Mouse (Mus musculus): ENCODE data around the gene Gnaq. TPM values are rescaled to one million over a fixed set of nuclear protein-coding genes. Genes with fewer than 3 reads are reported as not detected.

Gnaq gene
- polyA plus RNA-seq, 1 experiment = not detected

- H3K9me3 ChIP-seq (ENCODE audit: control insufficient read depth, low read length) = no peaks in the 10 kb centered on the region
- H3K4me3 ChIP-seq (replicated peaks) = no peak overlapping the region
- TF ChIP-seq TAL1 (IDR thresholded peaks at IDR 0.05; ENCODE audit: low read length) (no peak), GATA1 (IDR thresholded peaks at IDR 0.05; ENCODE audit: low read length) (no peak)
- H3K27me3 ChIP-seq (ENCODE audit: control insufficient read depth) = peaks cover 48% of the 10 kb centered on the region
- no peaks in the 10 kb centered on the region for H3K36me3 ChIP-seq (ENCODE audit: control insufficient read depth)
- H3K4me1 ChIP-seq (ENCODE audit: control insufficient read depth) = peaks cover 19% of the 10 kb centered on the region
Measured at GRCm38 (mm10) chr19:16138064-16138580, 5.5 kb downstream of the Gnaq start.

GRCm38 (mm10) chr19:16140710-16141109 is 8.1 kb downstream of the Gnaq start:
- Histone ChIP-seq H3K4me1 (ENCODE audit: control insufficient read depth) (peaks cover 12% of the 10 kb centered on the region), H3K4me3 (replicated peaks) (no peak overlapping the region)
- TF ChIP-seq GATA1 (IDR thresholded peaks at IDR 0.05; ENCODE audit: low read length) (no peak), TAL1 (IDR thresholded peaks at IDR 0.05; ENCODE audit: low read length) (no peak)

GRCm38 (mm10) chr19:16141857-16142256 is 9.2 kb downstream of the Gnaq start:
- Histone ChIP-seq H3K9me3 (ENCODE audit: control insufficient read depth, low read length) (no peaks in the 10 kb centered on the region), H3K27me3 (ENCODE audit: control insufficient read depth) (peaks cover 18% of the 10 kb centered on the region), H3K4me1 (ENCODE audit: control insufficient read depth) (peaks cover 12% of the 10 kb centered on the region), H3K36me3 (ENCODE audit: control insufficient read depth) (no peaks in the 10 kb centered on the region), H3K4me3 (replicated peaks) (no peak overlapping the region)
- TF ChIP-seq GATA1 (IDR thresholded peaks at IDR 0.05; ENCODE audit: low read length) (no peak), TAL1 (IDR thresholded peaks at IDR 0.05; ENCODE audit: low read length) (no peak)

More at GRCm38 (mm10) chr19:16140710-16141109, 8.1 kb downstream of the Gnaq start:
- Histone ChIP-seq H3K9me3 (ENCODE audit: control insufficient read depth, low read length) (no peaks in the 10 kb centered on the region), H3K27me3 (ENCODE audit: control insufficient read depth) (peaks cover 22% of the 10 kb centered on the region), H3K36me3 (ENCODE audit: control insufficient read depth) (no peaks in the 10 kb centered on the region)

GRCm38 (mm10) chr19:16142990-16143389 is 10.4 kb downstream of the Gnaq start:
- Histone ChIP-seq H3K4me1 (ENCODE audit: control insufficient read depth) (peaks cover 12% of the 10 kb centered on the region), H3K4me3 (replicated peaks) (no peak overlapping the region), H3K9me3 (ENCODE audit: control insufficient read depth, low read length) (no peaks in the 10 kb centered on the region), H3K36me3 (ENCODE audit: control insufficient read depth) (no peaks in the 10 kb centered on the region), H3K27me3 (ENCODE audit: control insufficient read depth) (peaks cover 14% of the 10 kb centered on the region)
- no peak for TF ChIP-seq TAL1 (IDR thresholded peaks at IDR 0.05; ENCODE audit: low read length)
- TF ChIP-seq GATA1 (IDR thresholded peaks at IDR 0.05; ENCODE audit: low read length) = no peak

- Histone ChIP-seq H3K4me3 (replicated peaks) (no peak overlapping the region), H3K9me3 (ENCODE audit: control insufficient read depth, low read length) (no peaks in the 10 kb centered on the region), H3K4me1 (ENCODE audit: control insufficient read depth) (peaks cover 3% of the 10 kb centered on the region; the same call in 1 of the 2 replicates), H3K27me3 (ENCODE audit: control insufficient read depth) (no peaks in the 10 kb centered on the region), H3K36me3 (ENCODE audit: control insufficient read depth) (no peaks in the 10 kb centered on the region)
- no peak for TF ChIP-seq TAL1 (IDR thresholded peaks at IDR 0.05; ENCODE audit: low read length)
- no peak for TF ChIP-seq GATA1 (IDR thresholded peaks at IDR 0.05; ENCODE audit: low read length)
Measured at GRCm38 (mm10) chr19:16147446-16147845, 14.8 kb downstream of the Gnaq start.

GRCm38 (mm10) chr19:16149094-16149493 is 16.5 kb downstream of the Gnaq start:
- no peaks in the 10 kb centered on the region for H3K36me3 ChIP-seq (ENCODE audit: control insufficient read depth)
- TF ChIP-seq GATA1 (IDR thresholded peaks at IDR 0.05; ENCODE audit: low read length) (no peak), TAL1 (IDR thresholded peaks at IDR 0.05; ENCODE audit: low read length) (no peak)
- no peaks in the 10 kb centered on the region for H3K4me1 ChIP-seq (ENCODE audit: control insufficient read depth)
- no peak overlapping the region for H3K4me3 ChIP-seq (replicated peaks)
- H3K9me3 ChIP-seq (ENCODE audit: control insufficient read depth, low read length) = no peaks in the 10 kb centered on the region
- H3K27me3 ChIP-seq (ENCODE audit: control insufficient read depth) = no peaks in the 10 kb centered on the region

- Histone ChIP-seq H3K4me1 (ENCODE audit: control insufficient read depth) (no peaks in the 10 kb centered on the region), H3K27me3 (ENCODE audit: control insufficient read depth) (no peaks in the 10 kb centered on the region), H3K4me3 (replicated peaks) (no peak overlapping the region), H3K9me3 (ENCODE audit: control insufficient read depth, low read length) (no peaks in the 10 kb centered on the region), H3K36me3 (ENCODE audit: control insufficient read depth) (no peaks in the 10 kb centered on the region)
- TF ChIP-seq GATA1 (IDR thresholded peaks at IDR 0.05; ENCODE audit: low read length) = no peak
- TF ChIP-seq TAL1 (IDR thresholded peaks at IDR 0.05; ENCODE audit: low read length) = no peak
Measured at GRCm38 (mm10) chr19:16150328-16150727, 17.7 kb downstream of the Gnaq start.

GRCm38 (mm10) chr19:16153851-16154250 is 21.2 kb downstream of the Gnaq start:
- Histone ChIP-seq H3K4me1 (ENCODE audit: control insufficient read depth) (no peaks in the 10 kb centered on the region), H3K4me3 (replicated peaks) (no peak overlapping the region), H3K27me3 (ENCODE audit: control insufficient read depth) (no peaks in the 10 kb centered on the region), H3K36me3 (ENCODE audit: control insufficient read depth) (no peaks in the 10 kb centered on the region), H3K9me3 (ENCODE audit: control insufficient read depth, low read length) (no peaks in the 10 kb centered on the region)
- TF ChIP-seq GATA1 (IDR thresholded peaks at IDR 0.05; ENCODE audit: low read length) (no peak), TAL1 (IDR thresholded peaks at IDR 0.05; ENCODE audit: low read length) (no peak)

- TF ChIP-seq GATA1 (IDR thresholded peaks at IDR 0.05; ENCODE audit: low read length) = no peak
- TF ChIP-seq TAL1 (IDR thresholded peaks at IDR 0.05; ENCODE audit: low read length) = no peak
- Histone ChIP-seq H3K27me3 (ENCODE audit: control insufficient read depth) (no peaks in the 10 kb centered on the region), H3K4me3 (replicated peaks) (no peak overlapping the region), H3K36me3 (ENCODE audit: control insufficient read depth) (no peaks in the 10 kb centered on the region), H3K9me3 (ENCODE audit: control insufficient read depth, low read length) (no peaks in the 10 kb centered on the region), H3K4me1 (ENCODE audit: control insufficient read depth) (no peaks in the 10 kb centered on the region)
Measured at GRCm38 (mm10) chr19:16154480-16154879, 21.8 kb downstream of the Gnaq start.

- no peaks in the 10 kb centered on the region for H3K4me1 ChIP-seq (ENCODE audit: control insufficient read depth)
- TF ChIP-seq TAL1 (IDR thresholded peaks at IDR 0.05; ENCODE audit: low read length) (no peak), GATA1 (IDR thresholded peaks at IDR 0.05; ENCODE audit: low read length) (no peak)
- H3K36me3 ChIP-seq (ENCODE audit: control insufficient read depth) = no peaks in the 10 kb centered on the region
- no peak overlapping the region for H3K4me3 ChIP-seq (replicated peaks)
- H3K27me3 ChIP-seq (ENCODE audit: control insufficient read depth) = no peaks in the 10 kb centered on the region
- H3K9me3 ChIP-seq (ENCODE audit: control insufficient read depth, low read length) = no peaks in the 10 kb centered on the region
Measured at GRCm38 (mm10) chr19:16157120-16157519, 24.5 kb downstream of the Gnaq start.

Measured in erythroblast, embryonic 14.5 days (primary cell).